Mouse (Mus musculus) layer of hippocampus, adult 9-10 months (tissue): Measurements from ENCODE around the gene E2f1.
A peak's percentile ranks its signal among the peaks of the same experiment; 100 is the strongest.

Experiments used
- DNase-seq: peaks from one replicate; pipeline ENCODE4 v3.0.0; 2022; ENCODE audit warnings: low spot score

The E2f1 gene

GRCm38 (mm10) chr2:154569836-154570286, at the start of gene E2f1:
TSS of gene E2f1 (minus strand) at chr2:154569892.
- peak; percentile 72 for DNase-seq

DNA sequence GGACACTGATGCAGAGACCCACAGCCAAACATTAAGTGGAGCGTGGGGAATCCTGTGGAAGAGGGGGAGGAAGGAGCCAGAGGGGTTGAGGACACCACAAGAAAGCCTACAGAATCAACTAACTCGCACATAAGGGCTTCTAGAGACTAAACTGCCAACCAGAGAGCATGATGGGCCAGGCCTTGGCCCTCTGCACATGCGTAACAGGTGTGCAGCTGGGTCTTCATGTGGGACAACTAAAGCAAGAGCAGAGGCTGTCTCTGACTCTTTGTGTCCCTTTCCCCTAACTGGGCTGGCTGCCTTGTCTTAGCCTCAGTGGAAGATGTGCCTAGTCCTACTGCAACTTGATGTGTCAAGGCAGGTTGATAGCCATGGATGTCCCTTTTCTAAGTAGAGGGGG, 47.4 kb upstream of the E2f1 start:
- no peak for DNase-seq

- DNase-seq, result no peak
Observed at GRCm38 (mm10) chr2:154615674-154616073, 46.0 kb upstream of the E2f1 start.

GRCm38 (mm10) chr2:154614841-154615576, 45.3 kb upstream of the E2f1 start:
- no peak for DNase-seq

GRCm38 (mm10) chr2:154613118-154614115, 43.7 kb upstream of the E2f1 start, which contains the start of the genes Zfp341 and 4930519P11Rik:
TSS of gene Zfp341 (plus strand) at chr2:154613297.
TSS of gene 4930519P11Rik (minus strand) at chr2:154613437.
- DNase-seq, result no peak

GRCm38 (mm10) chr2:154609050-154609767, 39.5 kb upstream of the E2f1 start:
- DNase-seq, result no peak

DNA sequence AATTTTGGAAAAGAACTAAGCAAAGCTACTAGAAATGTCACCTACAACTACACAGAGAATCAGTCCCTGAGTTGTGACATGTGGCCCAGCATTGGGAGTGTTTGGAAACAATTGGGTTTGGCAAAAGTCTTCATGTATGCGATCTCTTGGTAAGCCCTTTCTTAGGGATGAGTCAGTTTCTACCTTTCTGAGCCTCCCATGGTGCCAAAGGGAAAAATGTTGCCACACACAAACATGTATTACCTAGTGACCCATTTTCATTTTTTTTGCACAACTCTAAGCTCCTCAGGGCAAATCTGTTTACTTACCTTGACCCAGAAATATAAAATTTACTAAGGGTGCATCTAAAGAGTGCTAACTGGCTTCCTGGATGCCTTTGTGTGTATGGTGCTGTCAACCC, 37.3 kb upstream of the E2f1 start:
- no peak for DNase-seq

- DNase-seq, result no peak
Observed at GRCm38 (mm10) chr2:154604156-154604555, 34.5 kb upstream of the E2f1 start.

DNA sequence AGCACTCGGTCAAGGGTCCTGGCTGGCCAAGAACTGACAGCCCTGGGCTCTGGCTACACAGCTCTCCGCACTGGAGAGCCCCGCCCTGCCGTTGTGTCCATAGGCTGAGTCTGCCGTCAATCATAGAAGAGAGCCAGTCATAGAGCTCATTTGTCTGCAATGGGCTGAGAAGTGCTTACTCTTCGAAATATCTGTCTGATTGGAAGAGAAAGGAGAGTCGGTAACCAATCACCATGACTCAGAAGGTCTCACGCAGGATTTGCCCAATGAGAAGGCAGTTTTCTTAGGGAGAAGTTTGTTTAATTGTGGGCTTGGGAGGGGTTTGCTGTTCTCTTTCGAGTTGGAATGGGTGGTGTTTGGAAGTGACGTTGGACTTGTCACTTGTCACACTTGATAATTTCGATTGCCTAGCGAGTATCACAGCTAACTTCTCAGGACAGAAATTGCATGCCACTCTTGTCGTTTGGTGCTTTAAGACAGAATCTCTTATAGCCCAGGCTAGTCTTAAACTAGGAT, 34.0 kb upstream of the E2f1 start, which contains the start of gene Pxmp4:
Gene Pxmp4, minus strand, starts transcription at position 71 of the 516 bp plus-strand sequence.
- DNase-seq, result peak; percentile 100

DNA sequence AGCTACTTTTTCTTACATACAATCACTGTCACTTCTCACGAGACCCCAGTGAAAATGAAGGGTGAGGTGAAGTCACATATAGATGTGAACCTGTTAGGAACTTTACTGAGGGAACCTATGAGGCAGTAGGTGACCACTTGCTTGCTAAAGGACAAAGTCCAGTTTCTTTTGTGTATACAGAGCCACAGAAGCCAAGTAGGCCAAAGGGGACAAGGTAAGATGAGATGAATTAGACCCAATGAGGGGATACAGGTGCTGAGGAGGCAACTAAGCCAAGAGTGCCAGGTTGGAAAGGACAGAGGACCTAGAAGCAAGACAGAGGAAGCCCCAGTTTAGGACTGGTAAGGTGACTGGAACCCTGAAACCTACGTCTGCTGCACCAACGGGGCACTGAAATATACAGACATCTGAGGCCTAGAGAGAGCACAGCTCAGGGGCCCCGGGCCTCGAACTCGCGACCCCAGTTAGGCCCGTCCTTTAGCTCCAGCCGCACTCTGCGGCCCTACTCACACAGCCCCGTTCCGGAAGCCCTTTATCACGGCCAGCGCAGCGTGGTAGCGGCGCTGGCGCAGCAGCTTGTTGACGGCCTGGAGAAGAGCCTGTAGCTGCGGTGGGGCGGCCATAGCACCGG, 33.4 kb upstream of the E2f1 start:
- DNase-seq, result no peak

DNA sequence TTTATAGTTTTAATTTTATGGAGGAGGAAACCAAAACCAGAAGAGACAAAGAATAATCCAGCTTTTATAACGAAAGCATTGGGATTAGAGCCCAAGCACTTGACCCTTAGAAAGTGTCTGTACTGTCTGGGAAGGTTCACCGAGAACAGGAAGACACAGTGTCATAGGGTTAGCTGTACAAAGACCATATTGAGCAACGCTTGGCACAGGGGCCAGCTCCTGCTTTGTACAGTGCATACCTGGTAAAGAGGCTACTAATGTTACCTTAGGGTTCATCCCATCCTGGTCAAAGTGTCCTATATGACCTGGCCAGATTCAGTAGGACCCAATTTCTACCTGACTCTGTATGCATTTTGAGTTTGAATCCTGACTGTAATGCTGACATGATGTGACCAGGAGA, 31.6 kb upstream of the E2f1 start:
- DNase-seq, result no peak

GRCm38 (mm10) chr2:154600586-154600985, 30.9 kb upstream of the E2f1 start:
- DNase-seq, result no peak

DNA sequence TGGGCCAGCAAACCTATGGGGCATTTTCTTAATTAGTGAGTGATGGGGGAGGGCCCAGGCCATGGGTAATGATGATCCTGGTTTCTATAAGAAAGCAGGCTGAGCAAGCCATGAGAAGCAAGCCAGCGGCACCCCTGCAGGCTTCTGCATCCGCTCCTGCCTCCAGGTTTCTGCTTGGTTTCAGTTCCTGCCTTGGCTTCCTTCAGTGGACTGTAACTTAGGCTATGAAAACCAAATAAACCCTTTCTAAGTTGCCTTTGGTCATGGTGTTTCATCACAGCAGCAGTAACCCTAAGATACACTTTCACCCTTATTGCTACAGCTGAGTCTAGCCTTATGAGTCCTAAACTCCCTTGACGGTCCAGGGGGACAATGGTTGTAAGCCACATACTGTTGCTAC, 27.7 kb upstream of the E2f1 start:
- DNase-seq, result no peak

- DNase-seq, result no peak
Observed at GRCm38 (mm10) chr2:154595775-154596174, 26.1 kb upstream of the E2f1 start.

DNA sequence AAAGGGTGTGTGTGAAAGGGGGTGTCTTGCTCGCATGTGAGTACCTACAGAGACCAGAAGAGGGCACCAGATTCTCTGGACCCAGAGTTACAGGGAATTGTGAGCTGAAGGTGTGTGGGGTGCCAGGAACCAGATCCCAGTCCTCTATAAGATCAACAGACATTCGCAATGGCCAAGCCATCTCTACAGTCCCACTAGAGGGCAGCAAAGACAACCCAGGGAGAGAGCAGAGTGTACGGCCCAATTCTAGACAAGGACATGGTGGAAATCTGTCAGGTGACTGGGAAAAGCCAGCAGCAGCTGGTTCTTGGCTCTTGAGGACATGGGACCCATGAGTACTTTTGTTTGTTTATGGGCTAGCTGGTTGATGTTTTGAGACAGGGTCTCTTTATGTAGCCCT, 23.3 kb upstream of the E2f1 start:
- DNase-seq, result no peak

DNA sequence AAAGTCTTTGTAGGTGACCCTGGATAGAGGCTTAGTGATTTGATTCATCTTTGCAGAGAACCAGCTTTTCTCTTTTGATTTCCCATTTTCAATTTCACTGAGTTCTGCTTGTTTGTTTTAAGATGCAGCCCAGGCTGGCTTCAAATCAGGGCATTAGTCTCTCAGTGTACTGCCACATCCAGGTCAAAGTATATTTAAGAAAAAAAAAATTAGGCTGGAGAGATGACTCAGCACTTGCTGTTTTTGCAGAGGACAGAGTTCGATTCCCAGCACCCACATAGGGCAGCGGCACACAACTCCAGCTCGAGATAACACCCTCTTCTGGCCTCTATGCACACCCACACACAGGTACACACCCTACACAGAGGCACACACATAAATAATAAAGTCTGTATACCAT, 21.5 kb upstream of the E2f1 start:
- DNase-seq, result no peak

DNA sequence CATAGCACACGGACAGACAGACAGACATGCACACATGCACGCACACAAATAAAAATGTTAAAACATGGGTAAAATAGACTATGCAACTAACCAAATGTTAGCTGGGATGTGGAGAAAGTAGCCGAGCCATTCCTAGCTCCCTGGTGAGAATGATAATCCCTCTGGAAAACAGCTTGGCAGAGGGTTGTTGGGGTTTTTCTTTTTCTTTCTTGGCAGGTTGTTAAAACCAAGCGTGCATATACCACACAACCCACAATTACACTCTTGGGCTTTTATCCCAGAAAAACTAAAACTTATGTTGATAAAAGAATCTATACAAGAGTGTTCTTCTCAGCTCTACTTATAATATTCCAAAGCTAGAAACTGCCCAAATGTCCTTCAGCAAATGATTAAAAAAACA, 19.4 kb upstream of the E2f1 start:
- DNase-seq, result no peak

- no peak for DNase-seq
Observed at GRCm38 (mm10) chr2:154586405-154586804, 16.7 kb upstream of the E2f1 start.

DNA sequence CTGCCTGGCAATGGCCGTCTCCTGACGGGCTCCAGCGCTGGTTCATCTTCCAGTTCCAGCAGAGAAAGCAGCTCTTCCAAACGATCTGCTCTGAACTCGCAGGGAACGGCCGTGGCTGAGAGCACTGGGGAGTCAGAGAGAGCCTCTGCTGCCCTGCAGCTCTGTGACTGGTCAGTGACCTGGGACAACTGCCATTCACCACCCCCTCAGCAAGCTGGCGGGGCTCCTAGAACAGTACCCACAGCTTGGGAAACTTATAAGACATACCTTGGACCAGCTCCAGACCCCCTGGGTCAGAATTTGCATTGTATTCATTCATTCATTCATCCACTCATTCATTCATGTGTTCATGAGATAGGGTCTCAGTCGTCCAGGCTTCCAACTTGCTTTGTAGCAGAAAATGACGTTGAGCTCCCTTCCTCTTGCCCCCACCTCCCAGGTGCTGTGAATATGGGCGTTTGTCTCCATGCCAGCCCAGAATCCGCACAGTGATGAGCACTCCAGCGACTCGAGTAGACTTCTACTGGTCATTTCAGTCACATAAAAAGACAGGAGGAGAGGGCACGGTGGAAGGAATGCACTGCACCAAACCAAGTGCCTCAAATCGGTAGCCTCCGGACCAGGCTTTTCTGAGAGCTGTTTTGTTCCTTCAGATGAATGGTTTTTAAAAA, 15.4 kb upstream of the E2f1 start:
- no peak for DNase-seq
